Mouse (Mus musculus) megakaryocyte, embryonic 14.5 days (primary cell): ENCODE data around the gene Trim33.

ENCODE experiments used
- FLI1 ChIP-seq: IDR thresholded peaks from 2 replicates; pipeline ENCODE4 v1.6.1; 2012; ENCODE audit warnings: low read length, inconsistent platforms, mixed read lengths
- GATA1 ChIP-seq: IDR thresholded peaks from 3 replicates; pipeline ENCODE4 v1.6.1; 2012; ENCODE audit warnings: mixed read lengths, low read length, inconsistent platforms, borderline replicate concordance

DNA sequence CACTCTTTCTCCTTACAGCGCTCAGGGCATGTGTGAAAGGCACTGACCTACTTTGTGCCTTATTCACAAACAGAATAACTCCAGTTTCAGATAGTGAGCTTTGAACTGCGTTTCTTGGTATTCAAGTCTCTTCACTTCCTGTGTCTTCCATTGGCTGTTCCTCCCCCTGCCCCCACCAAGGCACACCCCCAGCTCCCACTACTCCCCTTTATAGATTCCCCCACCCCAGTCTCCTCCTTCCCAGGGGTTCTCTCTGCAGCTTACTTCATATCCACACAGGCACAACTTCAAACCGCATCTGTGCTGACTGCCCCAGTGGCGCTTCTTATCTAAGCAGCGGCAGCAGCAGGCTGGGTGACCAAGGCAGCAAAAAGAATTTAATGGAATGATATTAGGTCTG, 105.9 kb downstream of the Trim33 start:
- TF ChIP-seq GATA1 (no peak), FLI1 (no peak)
